Mouse (Mus musculus) midbrain, embryonic 14.5 days (tissue): ENCODE measurements around the gene Mfge8. TPM values are rescaled to one million over a fixed set of nuclear protein-coding genes. Genes with fewer than 3 reads are reported as not detected.

Experiments
- ATAC-seq: fragments of 200-750 bp; cut with Nextera tagmentation; 2 replicates; pipeline ENCODE4 v1.8.0; 2017; ENCODE audit warnings: moderate number of reproducible peaks, moderate library complexity; ENCODE audit not compliant: low FRiP score, low TSS enrichment
- DNase-seq: peaks from one replicate; pipeline ENCODE4 v3.0.0-alpha.2; 2015
- H3K27ac ChIP-seq: fragments of 300-500 bp; sonication (generic); replicated peaks from 2 replicates; pipeline ENCODE4 v1.5.1; 2014; ENCODE audit warnings: mild to moderate bottlenecking, low read depth, low read length, moderate library complexity
- H3K27me3 ChIP-seq: fragments of 300-500 bp; sonication (generic); 2 replicates; pipeline ENCODE4 v1.6.1; 2014; ENCODE audit warnings: low read length, control low read depth, mixed read lengths; ENCODE audit not compliant: control insufficient read depth, insufficient read depth
- H3K36me3 ChIP-seq: fragments of 300-500 bp; sonication (generic); 2 replicates; pipeline ENCODE4 v1.6.1; 2014; ENCODE audit warnings: low read length, control low read depth; ENCODE audit not compliant: control insufficient read depth, insufficient read depth
- H3K4me1 ChIP-seq: fragments of 300-500 bp; sonication (generic); 2 replicates; pipeline ENCODE4 v1.6.1; 2014; ENCODE audit warnings: mild to moderate bottlenecking, antibody characterized with exemption, low read length, control low read depth; ENCODE audit not compliant: control insufficient read depth, insufficient read depth
- H3K4me2 ChIP-seq: fragments of 300-500 bp; sonication (generic); 2 replicates; pipeline ENCODE4 v1.6.1; 2014; ENCODE audit warnings: mild to moderate bottlenecking, low read length, moderate library complexity
- H3K4me3 ChIP-seq: fragments of 300-500 bp; sonication (generic); replicated peaks from 2 replicates; pipeline ENCODE4 v1.5.1; 2014; ENCODE audit warnings: low read depth, low read length
- H3K9ac ChIP-seq: fragments of 300-500 bp; sonication (generic); replicated peaks from 2 replicates; pipeline ENCODE4 v1.6.1; 2014; ENCODE audit warnings: mild to moderate bottlenecking, low read length, moderate library complexity
- H3K9me3 ChIP-seq: fragments of 300-500 bp; sonication (generic); 2 replicates; pipeline ENCODE4 v1.6.1; 2016; ENCODE audit warnings: low read length, control low read depth, mixed read lengths; ENCODE audit not compliant: control insufficient read depth
- WGBS: fragments of 180-500 bp; shearing (Covaris S2); extraction: QIAGEN DNeasy Blood & Tissue Kit; methylation state at CpG from one replicate; pipeline ENCODE4 v1.1.7; 2014; 5-methylcytosine and 5-hydroxymethylcytosine counted together
- polyA plus RNA-seq: library from polyadenylated mRNA; unstranded; fragments of >200 nt; fragmentation: Nextera tagmentation; extraction: Ambion mirVana; gene quantifications from 2 replicates; pipeline ENCODE4 v1.2.1, GENCODE M21; 2014

Mfge8 gene
- 93.5 and 112 TPM in 2 replicates for polyA plus RNA-seq

- H3K36me3 ChIP-seq, result no peaks in the 10 kb centered on the region
- H3K9me3 ChIP-seq, result no peaks in the 10 kb centered on the region
- no peak within 1 kb of the TSS for H3K27ac ChIP-seq
- WGBS, result under 1% methylated on average over 39 of the region's 39 CpGs
- 0 out of 2 replicates have a peak, but pooled peaks cover 10% of the 10 kb centered on the region for H3K4me1 ChIP-seq
- no peaks in the 10 kb centered on the region for H3K27me3 ChIP-seq
- H3K9ac ChIP-seq, result peak within 1 kb of the TSS; percentile 51
- H3K4me3 ChIP-seq, result peak within 1 kb of the TSS; percentile 47
- ATAC-seq (peak; percentile 90), DNase-seq (peak; percentile 87)
- peak within 1 kb of the TSS; percentile 82 for H3K4me2 ChIP-seq
Observed at GRCm38 (mm10) chr7:79148711-79149266, at the start of gene Mfge8. Gene Mfge8 (minus strand): TSS chr7:79149060.

- no peak overlapping the region for H3K4me3 ChIP-seq
- DNase-seq (peak; percentile 65), ATAC-seq (peak; percentile 80)
- 0 out of 2 replicates have a peak, but pooled peaks cover 3% of the 10 kb centered on the region for H3K4me1 ChIP-seq
- no peaks in the 10 kb centered on the region for H3K9me3 ChIP-seq
- H3K36me3 ChIP-seq, result no peaks in the 10 kb centered on the region
- H3K27me3 ChIP-seq, result no peaks in the 10 kb centered on the region
- H3K4me2 ChIP-seq, result no peak overlapping the region
- 0 out of 2 replicates have a peak overlapping the region, but pooled peaks have one; percentile 15 for H3K27ac ChIP-seq
- 69% methylated on average over 16 of the region's 16 CpGs for WGBS
- H3K9ac ChIP-seq, result no peak overlapping the region
Observed at GRCm38 (mm10) chr7:79194560-79195413, 45.9 kb upstream of the Mfge8 start.

GRCm38 (mm10) chr7:79193936-79194335 lies 45.1 kb upstream of the Mfge8 start:
- Histone ChIP-seq H3K27ac (0 out of 2 replicates have a peak overlapping the region, but pooled peaks have one; percentile 15), H3K9ac (no peak overlapping the region), H3K36me3 (no peaks in the 10 kb centered on the region), H3K4me3 (no peak overlapping the region), H3K9me3 (no peaks in the 10 kb centered on the region), H3K27me3 (no peaks in the 10 kb centered on the region), H3K4me1 (0 out of 2 replicates have a peak, but pooled peaks cover 5% of the 10 kb centered on the region), H3K4me2 (no peak overlapping the region)
- ATAC-seq (no peak), DNase-seq (no peak)
- 78% methylated on average over 5 of the region's 5 CpGs for WGBS

- Histone ChIP-seq H3K27me3 (no peaks in the 10 kb centered on the region), H3K9ac (no peak overlapping the region), H3K36me3 (no peaks in the 10 kb centered on the region), H3K4me3 (no peak overlapping the region), H3K4me2 (no peak overlapping the region), H3K9me3 (no peaks in the 10 kb centered on the region), H3K4me1 (0 out of 2 replicates have a peak, but pooled peaks cover 5% of the 10 kb centered on the region), H3K27ac (no peak overlapping the region)
- WGBS, result 70% methylated on average over 5 of the region's 5 CpGs
- no peak for ATAC-seq
- no peak for DNase-seq
Observed at GRCm38 (mm10) chr7:79191501-79191900, 42.6 kb upstream of the Mfge8 start.

GRCm38 (mm10) chr7:79190592-79190991 lies 41.7 kb upstream of the Mfge8 start:
- DNase-seq (peak; percentile 38), ATAC-seq (peak; percentile 25; the same call in 1 of the 2 replicates)
- Histone ChIP-seq H3K27ac (no peak overlapping the region), H3K9ac (no peak overlapping the region), H3K27me3 (no peaks in the 10 kb centered on the region), H3K4me3 (no peak overlapping the region), H3K4me2 (no peak overlapping the region), H3K4me1 (0 out of 2 replicates have a peak, but pooled peaks cover 5% of the 10 kb centered on the region), H3K9me3 (no peaks in the 10 kb centered on the region), H3K36me3 (no peaks in the 10 kb centered on the region)
- 21% methylated on average over 3 of the region's 3 CpGs for WGBS

- H3K4me2 ChIP-seq, result no peak overlapping the region
- WGBS, result 30% methylated on average over 3 of the region's 5 CpGs
- no peak for ATAC-seq
Observed at GRCm38 (mm10) chr7:79189211-79189610, 40.4 kb upstream of the Mfge8 start.

GRCm38 (mm10) chr7:79187591-79187990 lies 38.7 kb upstream of the Mfge8 start:
- ATAC-seq (no peak), DNase-seq (no peak)
- Histone ChIP-seq H3K27me3 (no peaks in the 10 kb centered on the region), H3K4me2 (no peak overlapping the region), H3K9ac (no peak overlapping the region), H3K4me1 (0 out of 2 replicates have a peak, but pooled peaks cover 5% of the 10 kb centered on the region), H3K27ac (no peak overlapping the region), H3K9me3 (no peaks in the 10 kb centered on the region), H3K4me3 (no peak overlapping the region), H3K36me3 (no peaks in the 10 kb centered on the region)
- WGBS, result 92% methylated on average over 2 of the region's 2 CpGs

More at GRCm38 (mm10) chr7:79189211-79189610, 40.4 kb upstream of the Mfge8 start:
- Histone ChIP-seq H3K4me1 (0 out of 2 replicates have a peak, but pooled peaks cover 5% of the 10 kb centered on the region), H3K27ac (no peak overlapping the region), H3K36me3 (no peaks in the 10 kb centered on the region), H3K9ac (no peak overlapping the region), H3K9me3 (no peaks in the 10 kb centered on the region), H3K27me3 (no peaks in the 10 kb centered on the region), H3K4me3 (no peak overlapping the region)
- peak; percentile 11 for DNase-seq

- H3K9ac ChIP-seq, result no peak overlapping the region
- WGBS, result 36% methylated on average over 1 of the region's 1 CpGs
- no peaks in the 10 kb centered on the region for H3K27me3 ChIP-seq
- ATAC-seq (no peak), DNase-seq (no peak)
- H3K4me2 ChIP-seq, result no peak overlapping the region
- no peaks in the 10 kb centered on the region for H3K36me3 ChIP-seq
- no peak overlapping the region for H3K4me3 ChIP-seq
- H3K9me3 ChIP-seq, result no peaks in the 10 kb centered on the region
- H3K27ac ChIP-seq, result no peak overlapping the region
- no peaks in the 10 kb centered on the region for H3K4me1 ChIP-seq
Observed at GRCm38 (mm10) chr7:79183417-79183816, 34.6 kb upstream of the Mfge8 start.
